Mouse (Mus musculus) liver, embryonic 14.5 days (tissue): ENCODE results near the gene Hnf1a. TPM values are rescaled to one million over a fixed set of nuclear protein-coding genes. Genes with fewer than 3 reads are reported as not detected.

ENCODE experiments used
- ATAC-seq: fragments of 200-750 bp; cut with Nextera tagmentation; 2 replicates; pipeline ENCODE4 v1.8.0; 2017; ENCODE audit warnings: moderate number of reproducible peaks, mild to moderate bottlenecking, moderate library complexity; ENCODE audit not compliant: insufficient read depth
- DNase-seq, 3 experiments: peaks; one replicate each; pipeline ENCODE4 v3.0.0-alpha.2; 2012 to 2013; ENCODE audit warnings: low read depth in 3 of 3, low spot score in 3 of 3
- H3K27ac ChIP-seq: fragments of 300-500 bp; sonication (generic); 2 replicates; pipeline ENCODE4 v1.5.1; 2014; ENCODE audit warnings: moderate library complexity, mild to moderate bottlenecking, control low read depth, inconsistent platforms
- H3K27me3 ChIP-seq: fragments of 300-500 bp; sonication (generic); 2 replicates; pipeline ENCODE4 v1.6.1; 2014; ENCODE audit warnings: mild to moderate bottlenecking, low read length, moderate library complexity; ENCODE audit not compliant: control insufficient read depth, insufficient read depth
- H3K36me3 ChIP-seq: fragments of 300-500 bp; sonication (generic); replicated peaks from 2 replicates; pipeline ENCODE4 v1.6.1; 2014; ENCODE audit warnings: low read depth; ENCODE audit not compliant: control insufficient read depth, insufficient read depth
- H3K4me1 ChIP-seq, 2 experiments: fragments of 200-500 bp in 1 of 2; fragments of 300-500 bp in 1 of 2; sonication (generic) in 1 of 2; replicated peaks; 2 replicates each; pipeline ENCODE4 v1.6.1; 2012 to 2014; ENCODE audit warnings: antibody characterized with exemption in 1 of 2, inconsistent platforms in 1 of 2, low read length in 1 of 2; ENCODE audit not compliant: control insufficient read depth in 2 of 2, insufficient read depth in 2 of 2
- H3K4me2 ChIP-seq: fragments of 300-500 bp; sonication (generic); 2 replicates; pipeline ENCODE4 v1.6.1; 2014; ENCODE audit warnings: low read depth, mild to moderate bottlenecking, control low read depth, moderate library complexity
- H3K4me3 ChIP-seq, 2 experiments: fragments of 200-500 bp in 1 of 2; fragments of 300-500 bp in 1 of 2; sonication (generic) in 1 of 2; 2 replicates each; pipeline ENCODE4 v1.5.1; 2012 to 2014; ENCODE audit warnings: low read depth in 2 of 2, low read length in 2 of 2, mild to moderate bottlenecking in 2 of 2, control low read depth in 1 of 2, inconsistent platforms in 1 of 2, moderate library complexity in 1 of 2; ENCODE audit not compliant: insufficient read depth in 1 of 2
- H3K9ac ChIP-seq: fragments of 300-500 bp; sonication (generic); replicated peaks from 2 replicates; pipeline ENCODE4 v1.6.1; 2014; ENCODE audit warnings: mild to moderate bottlenecking, control low read depth, moderate library complexity
- H3K9me3 ChIP-seq: fragments of 300-500 bp; sonication (generic); 2 replicates; pipeline ENCODE4 v1.6.1; 2016; ENCODE audit warnings: low read length, mixed read lengths; ENCODE audit not compliant: control insufficient read depth
- CTCF ChIP-seq: IDR thresholded peaks from 2 replicates; pipeline ENCODE4 v1.5.1; 2016; ENCODE audit warnings: antibody characterized with exemption, low read depth, control low read depth
- EP300 ChIP-seq: IDR thresholded peaks from 2 replicates; pipeline ENCODE4 v1.6.1; 2016; ENCODE audit warnings: antibody characterized with exemption, low read depth
- WGBS: fragments of 180-500 bp; shearing (Covaris S2); extraction: QIAGEN DNeasy Blood & Tissue Kit; methylation state at CpG from one replicate; pipeline ENCODE4 v1.1.7; 2014; ENCODE audit not compliant: insufficient replicate concordance; 5-methylcytosine and 5-hydroxymethylcytosine counted together
- polyA plus RNA-seq, 2 experiments: library from polyadenylated mRNA; depleted of rRNA in 1 of 2; stranded (reverse) in 1 of 2; unstranded in 1 of 2; fragments of >200 nt; fragmentation: Nextera tagmentation in 1 of 2; extraction: Ambion mirVana in 1 of 2; gene quantifications; 2 replicates each; pipeline versions ENCODE4 v1.2.1 to v1.2.3; 2012 to 2014

The Hnf1a gene
- polyA plus RNA-seq, 2 experiments = 1.2 to 1.5 TPM

GRCm38 (mm10) chr5:114902413-114902812 lies 68.5 kb downstream of the Hnf1a start:
- H3K9me3 ChIP-seq = no peaks in the 10 kb centered on the region
- ATAC-seq (no peak), DNase-seq (no peak)
- H3K4me3 ChIP-seq = no peak overlapping the region
- WGBS = 22% methylated on average over 1 of the region's 1 CpGs
- H3K9ac ChIP-seq = no peak overlapping the region
- H3K36me3 ChIP-seq = no peaks in the 10 kb centered on the region
- H3K4me2 ChIP-seq = no peak overlapping the region
- H3K4me1 ChIP-seq = no peaks in the 10 kb centered on the region
- no peak overlapping the region for H3K27ac ChIP-seq
- no peaks in the 10 kb centered on the region; the same call in 1 of the 2 replicates for H3K27me3 ChIP-seq
- TF ChIP-seq EP300 = no peak
- TF ChIP-seq CTCF = peak; percentile 77

Other genes starting within 250 kb of the Hnf1a start
- gene Ankrd13a, start 196.4 kb downstream of the Hnf1a start, polyA plus RNA-seq (2012; rRNA removed) = 29.9 and 38.6 TPM in 2 replicates
- gene Ankrd13a, start 196.4 kb downstream of the Hnf1a start, polyA plus RNA-seq (2014; fragmentation: Nextera tagmentation; extraction: Ambion mirVana) = 46.6 and 59.1 TPM in 2 replicates
- 12.7 and 13.7 TPM in 2 replicates for gene Git2, start 195.6 kb downstream of the Hnf1a start, polyA plus RNA-seq (2012; rRNA removed)
- gene Git2, start 195.6 kb downstream of the Hnf1a start, polyA plus RNA-seq (2014; fragmentation: Nextera tagmentation; extraction: Ambion mirVana) = 12.1 and 12.7 TPM in 2 replicates
- gene 1500011B03Rik, start 147.6 kb downstream of the Hnf1a start, polyA plus RNA-seq (2012; rRNA removed) = 15.5 and 17.5 TPM in 2 replicates
- gene 1500011B03Rik, start 147.6 kb downstream of the Hnf1a start, polyA plus RNA-seq (2014; fragmentation: Nextera tagmentation; extraction: Ambion mirVana) = 31.9 and 36.0 TPM in 2 replicates
- not detected in 2 replicates for gene 4930519G04Rik, start 117.4 kb downstream of the Hnf1a start, polyA plus RNA-seq (2012; rRNA removed)
- gene 4930519G04Rik, start 117.4 kb downstream of the Hnf1a start, polyA plus RNA-seq (2014; fragmentation: Nextera tagmentation; extraction: Ambion mirVana) = not detected in 2 replicates
- gene Gm9936, start 112.4 kb downstream of the Hnf1a start, polyA plus RNA-seq (2012; rRNA removed) = not detected in 2 replicates
- not detected in 2 replicates for gene Gm9936, start 112.4 kb downstream of the Hnf1a start, polyA plus RNA-seq (2014; fragmentation: Nextera tagmentation; extraction: Ambion mirVana)
- gene Oasl2, start 74.2 kb downstream of the Hnf1a start, polyA plus RNA-seq (2012; rRNA removed) = 1.3 TPM in 2 replicates
- gene Oasl2, start 74.2 kb downstream of the Hnf1a start, polyA plus RNA-seq (2014; fragmentation: Nextera tagmentation; extraction: Ambion mirVana) = 2.0 and 2.1 TPM in 2 replicates
- gene Oasl1, start 47.9 kb downstream of the Hnf1a start, polyA plus RNA-seq (2012; rRNA removed) = 0.44 and 0.50 TPM in 2 replicates
- gene Oasl1, start 47.9 kb downstream of the Hnf1a start, polyA plus RNA-seq (2014; fragmentation: Nextera tagmentation; extraction: Ambion mirVana) = 0.23 and 0.32 TPM in 2 replicates
- 5.6 and 8.1 TPM in 2 replicates for gene 2210016L21Rik, start 28.9 kb downstream of the Hnf1a start, polyA plus RNA-seq (2012; rRNA removed)
- gene 2210016L21Rik, start 28.9 kb downstream of the Hnf1a start, polyA plus RNA-seq (2014; fragmentation: Nextera tagmentation; extraction: Ambion mirVana) = 11.3 and 12.3 TPM in 2 replicates
- gene Sppl3, start 40.0 kb upstream of the Hnf1a start, polyA plus RNA-seq (2012; rRNA removed) = 17.2 and 17.6 TPM in 2 replicates
- 5.4 and 7.0 TPM in 2 replicates for gene Sppl3, start 40.0 kb upstream of the Hnf1a start, polyA plus RNA-seq (2014; fragmentation: Nextera tagmentation; extraction: Ambion mirVana)
- 0.07 TPM in 1 of 2 replicates, not detected in the other for gene Gm10401, start 127.2 kb upstream of the Hnf1a start, polyA plus RNA-seq (2012; rRNA removed)
- gene Gm10401, start 127.2 kb upstream of the Hnf1a start, polyA plus RNA-seq (2014; fragmentation: Nextera tagmentation; extraction: Ambion mirVana) = 11.9 and 14.0 TPM in 2 replicates
- gene Acads, start 148.3 kb upstream of the Hnf1a start, polyA plus RNA-seq (2012; rRNA removed) = 26.0 and 26.4 TPM in 2 replicates
- gene Acads, start 148.3 kb upstream of the Hnf1a start, polyA plus RNA-seq (2014; fragmentation: Nextera tagmentation; extraction: Ambion mirVana) = 21.2 and 22.9 TPM in 2 replicates
- gene Unc119b, start 163.9 kb upstream of the Hnf1a start, polyA plus RNA-seq (2012; rRNA removed) = 6.2 and 6.3 TPM in 2 replicates
- gene Unc119b, start 163.9 kb upstream of the Hnf1a start, polyA plus RNA-seq (2014; fragmentation: Nextera tagmentation; extraction: Ambion mirVana) = 5.6 and 7.5 TPM in 2 replicates
- gene Mlec, start 187.1 kb upstream of the Hnf1a start, polyA plus RNA-seq (2012; rRNA removed) = 22.3 and 34.1 TPM in 2 replicates
- 13.9 and 16.1 TPM in 2 replicates for gene Mlec, start 187.1 kb upstream of the Hnf1a start, polyA plus RNA-seq (2014; fragmentation: Nextera tagmentation; extraction: Ambion mirVana)
- gene Cabp1, start 223.3 kb upstream of the Hnf1a start, polyA plus RNA-seq (2012; rRNA removed) = 0.13 and 0.26 TPM in 2 replicates
- gene Cabp1, start 223.3 kb upstream of the Hnf1a start, polyA plus RNA-seq (2014; fragmentation: Nextera tagmentation; extraction: Ambion mirVana) = 0.14 TPM in 1 of 2 replicates, not detected in the other